Mouse (Mus musculus) midbrain, embryonic 14.5 days (tissue): ENCODE measurements around the gene Cul7. TPM values are rescaled to one million over a fixed set of nuclear protein-coding genes. Genes with fewer than 3 reads are reported as not detected.

Experiments used
- ATAC-seq: fragments of 200-750 bp; cut with Nextera tagmentation; 2 replicates; pipeline ENCODE4 v1.8.0; 2017; ENCODE audit warnings: moderate number of reproducible peaks, moderate library complexity; ENCODE audit not compliant: low FRiP score, low TSS enrichment
- DNase-seq: peaks from one replicate; pipeline ENCODE4 v3.0.0-alpha.2; 2015
- H3K27ac ChIP-seq: fragments of 300-500 bp; sonication (generic); replicated peaks from 2 replicates; pipeline ENCODE4 v1.5.1; 2014; ENCODE audit warnings: mild to moderate bottlenecking, low read depth, low read length, moderate library complexity
- H3K27me3 ChIP-seq: fragments of 300-500 bp; sonication (generic); 2 replicates; pipeline ENCODE4 v1.6.1; 2014; ENCODE audit warnings: low read length, control low read depth, mixed read lengths; ENCODE audit not compliant: control insufficient read depth, insufficient read depth
- H3K36me3 ChIP-seq: fragments of 300-500 bp; sonication (generic); 2 replicates; pipeline ENCODE4 v1.6.1; 2014; ENCODE audit warnings: low read length, control low read depth; ENCODE audit not compliant: control insufficient read depth, insufficient read depth
- H3K4me1 ChIP-seq: fragments of 300-500 bp; sonication (generic); 2 replicates; pipeline ENCODE4 v1.6.1; 2014; ENCODE audit warnings: mild to moderate bottlenecking, antibody characterized with exemption, low read length, control low read depth; ENCODE audit not compliant: control insufficient read depth, insufficient read depth
- H3K4me2 ChIP-seq: fragments of 300-500 bp; sonication (generic); 2 replicates; pipeline ENCODE4 v1.6.1; 2014; ENCODE audit warnings: mild to moderate bottlenecking, low read length, moderate library complexity
- H3K4me3 ChIP-seq: fragments of 300-500 bp; sonication (generic); replicated peaks from 2 replicates; pipeline ENCODE4 v1.5.1; 2014; ENCODE audit warnings: low read depth, low read length
- H3K9ac ChIP-seq: fragments of 300-500 bp; sonication (generic); replicated peaks from 2 replicates; pipeline ENCODE4 v1.6.1; 2014; ENCODE audit warnings: mild to moderate bottlenecking, low read length, moderate library complexity
- H3K9me3 ChIP-seq: fragments of 300-500 bp; sonication (generic); 2 replicates; pipeline ENCODE4 v1.6.1; 2016; ENCODE audit warnings: low read length, control low read depth, mixed read lengths; ENCODE audit not compliant: control insufficient read depth
- WGBS: fragments of 180-500 bp; shearing (Covaris S2); extraction: QIAGEN DNeasy Blood & Tissue Kit; methylation state at CpG from one replicate; pipeline ENCODE4 v1.1.7; 2014; 5-methylcytosine and 5-hydroxymethylcytosine counted together
- polyA plus RNA-seq: library from polyadenylated mRNA; unstranded; fragments of >200 nt; fragmentation: Nextera tagmentation; extraction: Ambion mirVana; gene quantifications from 2 replicates; pipeline ENCODE4 v1.2.1, GENCODE M21; 2014

Gene Cul7
- polyA plus RNA-seq, result 32.3 and 32.9 TPM in 2 replicates

GRCm38 (mm10) chr17:46650232-46651031 is at the start of gene Cul7:
Gene Cul7 (plus strand): TSS chr17:46650337.
- under 1% methylated on average over 58 of the region's 58 CpGs for WGBS
- ATAC-seq, result peak; percentile 94

GRCm38 (mm10) chr17:46600569-46600968 is 49.6 kb upstream of the Cul7 start:
- Histone ChIP-seq H3K4me2 (no peak overlapping the region), H3K27ac (no peak overlapping the region), H3K4me3 (no peak overlapping the region), H3K4me1 (peaks cover 8% of the 10 kb centered on the region), H3K36me3 (no peaks in the 10 kb centered on the region), H3K9me3 (no peaks in the 10 kb centered on the region), H3K9ac (no peak overlapping the region), H3K27me3 (no peaks in the 10 kb centered on the region)
- no peak for DNase-seq
- 94% methylated on average over 2 of the region's 2 CpGs for WGBS
- no peak for ATAC-seq

More at GRCm38 (mm10) chr17:46650232-46651031, at the start of gene Cul7:
- Histone ChIP-seq H3K27ac (peak within 1 kb of the TSS; percentile 95), H3K4me2 (peak within 1 kb of the TSS; percentile 88), H3K9me3 (no peaks in the 10 kb centered on the region), H3K27me3 (no peaks in the 10 kb centered on the region), H3K4me1 (peaks cover 31% of the 10 kb centered on the region), H3K36me3 (peaks cover 30% of the 10 kb centered on the region), H3K9ac (peak within 1 kb of the TSS; percentile 96), H3K4me3 (peak within 1 kb of the TSS; percentile 67)
- DNase-seq, result peak; percentile 96

GRCm38 (mm10) chr17:46602212-46602611 is 47.9 kb upstream of the Cul7 start:
- Histone ChIP-seq H3K4me3 (no peak overlapping the region), H3K36me3 (no peaks in the 10 kb centered on the region), H3K27me3 (no peaks in the 10 kb centered on the region), H3K27ac (peak overlapping the region; percentile 26; the same call in 1 of the 2 replicates), H3K4me1 (peaks cover 10% of the 10 kb centered on the region), H3K9me3 (no peaks in the 10 kb centered on the region), H3K4me2 (no peak overlapping the region), H3K9ac (no peak overlapping the region)
- DNase-seq (no peak), ATAC-seq (no peak)
- 86% methylated on average over 9 of the region's 9 CpGs for WGBS

- H3K9ac ChIP-seq, result no peak overlapping the region
- DNase-seq, result no peak
- H3K27me3 ChIP-seq, result no peaks in the 10 kb centered on the region
- H3K4me3 ChIP-seq, result no peak overlapping the region
- H3K27ac ChIP-seq, result no peak overlapping the region
- no peaks in the 10 kb centered on the region for H3K36me3 ChIP-seq
- no peak overlapping the region for H3K4me2 ChIP-seq
- H3K9me3 ChIP-seq, result no peaks in the 10 kb centered on the region
- no peak for ATAC-seq
- peaks cover 10% of the 10 kb centered on the region for H3K4me1 ChIP-seq
- WGBS, result 97% methylated on average over 4 of the region's 4 CpGs
These were observed 46.9 kb upstream of the Cul7 start for GRCm38 (mm10) chr17:46603229-46603628.

GRCm38 (mm10) chr17:46605126-46605525 is 45.0 kb upstream of the Cul7 start:
- no peak overlapping the region for H3K4me2 ChIP-seq
- no peak overlapping the region for H3K4me3 ChIP-seq
- H3K9ac ChIP-seq, result no peak overlapping the region
- H3K9me3 ChIP-seq, result no peaks in the 10 kb centered on the region
- no peaks in the 10 kb centered on the region for H3K27me3 ChIP-seq
- peak overlapping the region; percentile 77 for H3K27ac ChIP-seq
- DNase-seq (peak; percentile 58), ATAC-seq (no peak)
- WGBS, result 28% methylated on average over 5 of the region's 5 CpGs
- peaks cover 10% of the 10 kb centered on the region for H3K4me1 ChIP-seq
- H3K36me3 ChIP-seq, result no peaks in the 10 kb centered on the region

GRCm38 (mm10) chr17:46605987-46606386 is 44.1 kb upstream of the Cul7 start:
- H3K4me1 ChIP-seq, result peaks cover 10% of the 10 kb centered on the region
- no peak for ATAC-seq
- WGBS, result 75% methylated on average over 12 of the region's 12 CpGs
- no peak overlapping the region for H3K4me3 ChIP-seq
- no peak overlapping the region for H3K9ac ChIP-seq
- H3K4me2 ChIP-seq, result no peak overlapping the region
- H3K27me3 ChIP-seq, result no peaks in the 10 kb centered on the region
- no peaks in the 10 kb centered on the region for H3K36me3 ChIP-seq
- DNase-seq, result no peak
- peak overlapping the region; percentile 77 for H3K27ac ChIP-seq
- no peaks in the 10 kb centered on the region for H3K9me3 ChIP-seq

GRCm38 (mm10) chr17:46609721-46610514 is 40.2 kb upstream of the Cul7 start:
- Histone ChIP-seq H3K9me3 (no peaks in the 10 kb centered on the region), H3K4me2 (no peak overlapping the region), H3K27me3 (no peaks in the 10 kb centered on the region), H3K4me1 (peaks cover 19% of the 10 kb centered on the region), H3K9ac (no peak overlapping the region), H3K27ac (0 out of 2 replicates have a peak overlapping the region, but pooled peaks have one; percentile 8), H3K36me3 (no peaks in the 10 kb centered on the region), H3K4me3 (no peak overlapping the region)
- WGBS, result 73% methylated on average over 15 of the region's 15 CpGs
- DNase-seq, result no peak
- ATAC-seq, result no peak

- Histone ChIP-seq H3K27me3 (no peaks in the 10 kb centered on the region), H3K27ac (no peak overlapping the region), H3K36me3 (no peaks in the 10 kb centered on the region), H3K9ac (no peak overlapping the region), H3K9me3 (no peaks in the 10 kb centered on the region), H3K4me2 (no peak overlapping the region), H3K4me3 (no peak overlapping the region), H3K4me1 (peaks cover 11% of the 10 kb centered on the region; the same call in 1 of the 2 replicates)
- DNase-seq (no peak), ATAC-seq (no peak)
- 97% methylated on average over 6 of the region's 6 CpGs for WGBS
These were observed 38.8 kb upstream of the Cul7 start for GRCm38 (mm10) chr17:46611316-46611715.
